Mouse (Mus musculus) stomach, postnatal 0 days (tissue): ENCODE results near the gene Auts2.

Source experiments
- CTCF ChIP-seq: IDR thresholded peaks from 2 replicates; pipeline ENCODE4 v1.5.1; 2016; ENCODE audit warnings: antibody characterized with exemption, low read depth, mild to moderate bottlenecking, moderate library complexity
- EP300 ChIP-seq: optimal IDR thresholded peaks from 2 replicates; pipeline ENCODE3; 2016; ENCODE audit warnings: antibody characterized with exemption

DNA sequence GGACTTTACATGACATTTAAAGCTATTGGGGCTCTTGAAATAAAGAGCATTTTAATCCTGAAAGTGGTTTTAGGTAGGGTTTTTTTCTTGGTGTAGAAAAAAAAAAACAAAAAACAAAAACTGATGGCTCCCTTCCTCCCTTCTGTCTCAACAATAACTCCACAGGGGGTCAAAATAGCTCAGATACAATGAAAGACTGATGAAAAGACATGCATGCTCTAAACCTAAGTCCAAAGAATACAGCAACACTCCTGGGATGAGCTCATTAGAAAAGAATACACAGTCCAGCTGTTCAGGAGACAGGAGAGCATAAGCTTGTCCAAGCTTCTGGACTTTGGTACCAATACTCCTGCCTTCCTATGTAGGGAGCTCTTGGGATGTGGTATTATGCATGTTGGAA lies 764.0 kb downstream of the Auts2 start:
- TF ChIP-seq CTCF (no peak), EP300 (no peak)
